Mouse (Mus musculus) forebrain, embryonic 14.5 days (tissue): ENCODE data around the gene Mlip. TPM values are rescaled to one million over a fixed set of nuclear protein-coding genes. Genes with fewer than 3 reads are reported as not detected.

Experiments used
- ATAC-seq: fragments of 200-750 bp; cut with Nextera tagmentation; 2 replicates; pipeline ENCODE4 v1.8.0; 2017; ENCODE audit warnings: mild to moderate bottlenecking, moderate library complexity
- DNase-seq: peaks from one replicate; pipeline ENCODE4 v3.0.0-alpha.2; 2015; ENCODE audit warnings: low spot score
- H3K27ac ChIP-seq: fragments of 300-500 bp; sonication (generic); 2 replicates; pipeline ENCODE4 v1.5.1; 2014; ENCODE audit warnings: low read depth, mild to moderate bottlenecking, control low read depth, low read length, moderate library complexity
- H3K27me3 ChIP-seq: fragments of 300-500 bp; sonication (generic); replicated peaks from 2 replicates; pipeline ENCODE4 v1.6.1; 2014; ENCODE audit warnings: low read length, control low read depth, mixed read lengths; ENCODE audit not compliant: control insufficient read depth, insufficient read depth
- H3K36me3 ChIP-seq: fragments of 300-500 bp; sonication (generic); 2 replicates; pipeline ENCODE4 v1.6.1; 2014; ENCODE audit warnings: low read length, control low read depth; ENCODE audit not compliant: control insufficient read depth, insufficient read depth
- H3K4me1 ChIP-seq: fragments of 300-500 bp; sonication (generic); 2 replicates; pipeline ENCODE4 v1.6.1; 2014; ENCODE audit warnings: antibody characterized with exemption, low read length, control low read depth; ENCODE audit not compliant: control insufficient read depth, insufficient read depth
- H3K4me2 ChIP-seq: fragments of 300-500 bp; sonication (generic); 2 replicates; pipeline ENCODE4 v1.6.1; 2014; ENCODE audit warnings: mild to moderate bottlenecking, control low read depth, low read length
- H3K4me3 ChIP-seq: fragments of 300-500 bp; sonication (generic); 2 replicates; pipeline ENCODE4 v1.5.1; 2014; ENCODE audit warnings: low read depth, low read length, control low read depth
- H3K9ac ChIP-seq: fragments of 300-500 bp; sonication (generic); 2 replicates; pipeline ENCODE4 v1.6.1; 2014; ENCODE audit warnings: mild to moderate bottlenecking, low read length, control low read depth, moderate library complexity
- H3K9me3 ChIP-seq: fragments of 300-500 bp; sonication (generic); replicated peaks from 2 replicates; pipeline ENCODE4 v1.6.1; 2016; ENCODE audit warnings: low read length, control low read depth, mixed read lengths; ENCODE audit not compliant: control insufficient read depth
- WGBS: fragments of 180-500 bp; shearing (Covaris S2); extraction: QIAGEN DNeasy Blood & Tissue Kit; methylation state at CpG from one replicate; pipeline ENCODE4 v1.1.7; 2014; 5-methylcytosine and 5-hydroxymethylcytosine counted together
- polyA plus RNA-seq: library from polyadenylated mRNA; unstranded; fragments of >200 nt; fragmentation: Nextera tagmentation; extraction: Ambion mirVana; gene quantifications from 2 replicates; pipeline ENCODE4 v1.2.1, GENCODE M21; 2014

The Mlip gene
- polyA plus RNA-seq, 1 experiment from 2014 or later: 1.3 TPM

DNA sequence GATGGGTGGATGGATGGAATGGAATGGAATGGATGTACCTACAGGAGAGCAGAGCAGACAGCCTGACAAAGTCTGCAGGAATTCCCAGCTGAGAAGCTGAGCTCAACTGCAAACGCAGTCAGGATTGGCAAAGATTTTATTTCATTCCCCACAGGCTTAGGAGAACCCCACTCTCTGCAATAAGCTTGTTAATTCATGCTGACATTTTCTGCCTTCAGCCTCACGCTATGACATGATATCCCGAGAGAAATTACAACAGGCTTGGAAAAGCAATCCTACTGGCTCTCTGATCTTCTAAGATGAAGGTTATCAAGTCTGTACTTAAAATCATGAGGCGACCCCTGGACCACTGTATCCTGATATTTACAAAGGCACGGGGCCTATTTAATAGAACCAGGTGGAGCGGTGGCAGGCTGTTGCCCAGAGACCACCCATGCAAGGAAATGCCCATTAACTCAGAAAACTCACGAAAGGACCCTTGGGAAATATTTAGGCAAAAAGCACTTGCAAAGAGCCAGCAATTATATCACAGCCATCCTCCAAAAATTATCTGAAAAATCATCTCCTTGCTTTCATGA lies 13.1 kb downstream of the Mlip start:
- peak; percentile 35; the same call in 1 of the 2 replicates for ATAC-seq
- Histone ChIP-seq H3K4me1 (peaks cover 5% of the 10 kb centered on the region), H3K9me3 (no peaks in the 10 kb centered on the region), H3K9ac (peak overlapping the region; percentile 9; the same call in 1 of the 2 replicates), H3K36me3 (no peaks in the 10 kb centered on the region), H3K27ac (0 out of 2 replicates have a peak overlapping the region, but pooled peaks have one; percentile 27), H3K27me3 (no peaks in the 10 kb centered on the region), H3K4me2 (peak overlapping the region; percentile 39), H3K4me3 (no peak overlapping the region)
- peak; percentile 32 for DNase-seq
- 63% methylated on average over 7 of the region's 7 CpGs for WGBS

DNA sequence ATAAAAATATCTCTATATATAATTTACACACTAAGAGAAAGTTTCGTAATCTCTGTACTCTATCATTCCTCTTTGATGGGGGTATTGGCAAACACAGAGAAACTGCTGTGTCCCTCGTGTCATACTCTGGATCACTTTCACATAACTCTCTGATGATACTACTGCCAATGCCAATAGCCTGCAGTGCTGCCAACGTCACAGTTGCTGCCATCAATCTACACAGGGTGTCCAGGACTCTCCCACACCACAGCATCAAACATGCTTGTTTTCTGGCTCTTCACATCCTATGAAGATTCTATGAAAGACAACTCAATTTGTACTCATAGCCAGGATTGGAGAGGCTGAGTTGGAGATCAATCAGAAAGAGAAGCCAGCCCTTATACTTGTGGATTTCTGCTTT lies 17.4 kb downstream of the Mlip start:
- Histone ChIP-seq H3K9ac (no peak overlapping the region), H3K9me3 (no peaks in the 10 kb centered on the region), H3K27ac (no peak overlapping the region), H3K27me3 (no peaks in the 10 kb centered on the region), H3K4me2 (no peak overlapping the region), H3K4me1 (peaks cover 5% of the 10 kb centered on the region), H3K4me3 (no peak overlapping the region), H3K36me3 (no peaks in the 10 kb centered on the region)
- DNase-seq (peak; percentile 33), ATAC-seq (peak; percentile 28; the same call in 1 of the 2 replicates)
- WGBS: 77% methylated on average over 3 of the region's 3 CpGs

DNA sequence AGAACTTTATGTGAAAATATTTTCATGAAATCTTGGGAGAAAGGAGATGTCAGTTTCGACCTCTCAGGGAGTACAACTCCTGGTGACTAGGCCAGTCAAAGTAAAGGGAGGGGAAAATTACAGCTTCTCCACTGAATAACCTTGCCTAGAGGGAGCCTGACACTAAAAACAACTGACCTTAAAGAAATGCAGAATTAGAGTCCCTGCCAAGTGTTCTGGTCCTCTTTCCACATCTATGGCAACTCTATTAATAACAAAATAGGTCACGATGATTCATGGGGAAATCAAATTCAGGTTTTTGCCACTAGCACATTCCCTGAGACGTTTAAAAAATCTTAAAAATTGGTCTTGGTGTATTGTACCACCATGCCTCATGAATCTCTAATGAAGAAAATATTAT lies 34.4 kb downstream of the Mlip start:
- WGBS: 88% methylated on average over 3 of the region's 3 CpGs
- no peak for ATAC-seq
- H3K27me3 ChIP-seq: no peaks in the 10 kb centered on the region
- no peaks in the 10 kb centered on the region for H3K36me3 ChIP-seq
- no peak overlapping the region for H3K4me2 ChIP-seq
- no peak overlapping the region for H3K27ac ChIP-seq
- no peak overlapping the region for H3K9ac ChIP-seq
- no peak overlapping the region for H3K4me3 ChIP-seq
- no peaks in the 10 kb centered on the region for H3K4me1 ChIP-seq
- H3K9me3 ChIP-seq: no peaks in the 10 kb centered on the region
- DNase-seq: no peak

DNA sequence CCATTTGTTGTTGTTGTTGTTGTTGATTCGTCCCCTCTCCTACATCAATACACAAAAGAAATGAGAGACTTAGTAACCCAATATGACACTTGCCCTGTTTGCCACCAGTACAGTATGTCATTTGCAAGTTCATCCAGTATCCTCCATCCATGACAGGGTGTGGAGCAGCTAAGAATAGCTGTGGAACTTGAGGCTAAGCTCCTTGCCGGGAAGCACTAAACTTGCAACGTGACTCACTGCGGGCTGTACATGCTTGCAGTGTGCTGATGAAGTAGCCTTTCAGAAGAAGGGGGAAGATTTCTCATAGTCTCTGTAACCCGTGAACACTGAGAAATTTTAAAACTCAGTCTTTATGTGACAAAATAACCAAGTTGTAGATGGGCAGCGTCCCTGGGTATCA lies 42.2 kb downstream of the Mlip start:
- no peak overlapping the region for H3K9ac ChIP-seq
- H3K36me3 ChIP-seq: no peaks in the 10 kb centered on the region
- WGBS: 87% methylated on average over 6 of the region's 6 CpGs
- no peak overlapping the region for H3K4me3 ChIP-seq
- H3K27ac ChIP-seq: no peak overlapping the region
- H3K9me3 ChIP-seq: no peaks in the 10 kb centered on the region
- DNase-seq (no peak), ATAC-seq (no peak)
- H3K4me2 ChIP-seq: no peak overlapping the region
- H3K27me3 ChIP-seq: no peaks in the 10 kb centered on the region
- H3K4me1 ChIP-seq: no peaks in the 10 kb centered on the region

DNA sequence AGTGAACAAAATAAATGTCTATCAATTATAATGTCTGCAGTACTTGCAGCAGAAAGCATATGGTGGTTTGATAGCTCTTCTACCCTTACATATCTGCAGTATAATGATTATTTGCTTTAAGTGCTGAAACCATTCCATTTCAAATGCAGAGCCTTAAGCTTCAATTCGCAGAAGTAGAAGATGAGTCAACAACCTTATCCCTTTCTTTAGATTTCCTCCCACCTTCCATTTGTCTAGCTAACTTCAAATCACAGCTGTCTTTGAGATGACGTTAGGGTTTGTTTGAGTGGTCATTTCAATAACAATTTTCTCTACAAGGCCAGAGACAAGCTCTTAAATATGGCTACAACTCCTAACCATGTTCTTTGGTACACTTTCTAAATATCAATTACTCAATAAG lies 47.4 kb downstream of the Mlip start:
- Histone ChIP-seq H3K27ac (no peak overlapping the region), H3K4me1 (no peaks in the 10 kb centered on the region), H3K4me2 (no peak overlapping the region), H3K27me3 (no peaks in the 10 kb centered on the region), H3K9me3 (no peaks in the 10 kb centered on the region), H3K36me3 (no peaks in the 10 kb centered on the region), H3K4me3 (no peak overlapping the region), H3K9ac (no peak overlapping the region)
- no peak for ATAC-seq
- no peak for DNase-seq
- 88% methylated on average over 2 of the region's 2 CpGs for WGBS

DNA sequence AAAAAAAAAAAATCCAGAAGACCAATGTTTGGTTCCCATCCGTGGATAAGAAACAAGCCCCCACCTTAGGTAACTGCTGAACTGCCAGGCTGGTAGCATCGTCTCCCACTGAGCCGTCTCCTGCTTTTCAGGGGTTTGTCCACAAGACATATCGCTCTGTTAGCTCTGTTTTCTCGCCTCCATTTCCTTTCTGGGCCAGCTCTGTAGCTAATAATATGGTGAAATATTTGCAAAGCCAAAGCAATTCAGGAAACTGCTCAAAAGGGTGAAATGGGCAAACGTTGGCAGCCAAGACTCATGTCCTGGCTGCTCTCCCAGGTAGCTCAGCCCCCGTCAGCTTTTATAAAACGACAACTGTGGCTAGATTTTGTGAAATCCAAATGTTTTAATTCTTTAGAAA lies 50.4 kb downstream of the Mlip start:
- 75% methylated on average over 8 of the region's 8 CpGs for WGBS
- no peak overlapping the region for H3K27ac ChIP-seq
- no peak overlapping the region for H3K9ac ChIP-seq
- no peak overlapping the region for H3K4me3 ChIP-seq
- H3K9me3 ChIP-seq: no peaks in the 10 kb centered on the region; the same call in 1 of the 2 replicates
- ATAC-seq (no peak), DNase-seq (peak; percentile 11)
- H3K36me3 ChIP-seq: no peaks in the 10 kb centered on the region
- H3K4me1 ChIP-seq: no peaks in the 10 kb centered on the region
- H3K27me3 ChIP-seq: no peaks in the 10 kb centered on the region
- no peak overlapping the region for H3K4me2 ChIP-seq

DNA sequence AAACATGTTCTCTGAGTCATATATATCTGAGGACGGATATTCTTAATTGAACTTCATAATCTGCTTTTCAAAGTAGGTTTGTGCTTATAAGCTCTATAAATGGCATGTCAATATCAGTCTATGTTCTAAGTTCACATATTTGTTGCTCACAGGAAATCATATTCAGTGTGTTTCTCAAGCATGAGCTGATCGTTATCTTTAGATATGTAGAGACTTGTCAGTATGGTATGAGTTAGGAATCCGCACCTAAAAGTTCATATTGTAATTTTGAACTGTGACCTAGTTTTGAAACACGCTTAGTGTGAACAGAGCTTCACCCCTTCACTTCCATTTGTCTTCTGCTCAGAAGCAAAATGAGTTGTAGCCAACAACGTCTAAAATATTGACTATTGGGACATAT lies 64.8 kb downstream of the Mlip start:
- Histone ChIP-seq H3K4me3 (no peak overlapping the region), H3K9ac (no peak overlapping the region), H3K36me3 (no peaks in the 10 kb centered on the region), H3K27me3 (no peaks in the 10 kb centered on the region), H3K4me1 (no peaks in the 10 kb centered on the region), H3K27ac (no peak overlapping the region), H3K4me2 (no peak overlapping the region), H3K9me3 (no peaks in the 10 kb centered on the region)
- ATAC-seq (no peak), DNase-seq (no peak)
- 93% methylated on average over 5 of the region's 5 CpGs for WGBS

DNA sequence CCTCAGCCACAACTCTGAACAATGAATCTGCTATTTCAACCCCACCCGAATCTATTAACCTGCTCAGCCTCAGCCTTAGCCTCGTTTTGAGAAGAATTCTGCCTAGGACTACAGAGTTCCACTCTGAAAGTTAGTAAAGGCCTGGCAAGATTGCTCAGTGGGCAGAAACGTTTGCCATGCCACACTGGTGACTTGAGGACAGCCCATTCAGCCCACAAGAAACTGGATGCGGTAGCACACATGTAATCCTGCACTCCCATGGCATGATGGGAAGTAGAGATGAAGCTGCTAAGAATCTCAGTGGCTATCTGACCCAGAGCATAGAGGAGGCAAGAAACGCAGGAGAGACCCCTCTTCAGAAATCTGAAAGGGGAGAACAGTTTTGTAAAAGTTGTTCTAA lies 73.4 kb downstream of the Mlip start:
- 66% methylated on average over 5 of the region's 5 CpGs for WGBS
- Histone ChIP-seq H3K27ac (no peak overlapping the region), H3K4me3 (no peak overlapping the region), H3K27me3 (no peaks in the 10 kb centered on the region), H3K9ac (no peak overlapping the region), H3K4me2 (no peak overlapping the region), H3K9me3 (no peaks in the 10 kb centered on the region), H3K36me3 (no peaks in the 10 kb centered on the region), H3K4me1 (peaks cover 16% of the 10 kb centered on the region; the same call in 1 of the 2 replicates)
- DNase-seq (no peak), ATAC-seq (no peak)

DNA sequence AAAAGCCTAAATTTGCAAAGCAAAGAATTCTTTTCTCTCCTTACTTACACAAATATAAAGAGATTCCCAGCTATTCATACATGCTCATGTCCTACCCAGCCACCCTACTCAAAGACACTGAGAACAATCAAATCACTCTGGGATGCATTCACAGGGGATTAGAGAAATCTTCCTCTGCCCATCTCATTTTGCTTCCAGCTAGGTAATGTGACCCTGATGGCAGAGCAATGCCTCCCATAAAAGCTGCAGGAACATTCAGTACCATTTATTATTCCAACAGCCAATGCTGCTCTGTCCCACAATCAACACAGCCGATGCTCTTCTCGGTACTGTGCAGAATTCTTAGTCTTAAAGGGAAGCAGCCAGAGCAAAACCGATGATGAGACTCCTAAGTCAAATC lies 74.7 kb downstream of the Mlip start:
- 16% methylated on average over 3 of the region's 3 CpGs for WGBS
- Histone ChIP-seq H3K4me1 (peaks cover 16% of the 10 kb centered on the region; the same call in 1 of the 2 replicates), H3K9ac (no peak overlapping the region), H3K4me3 (no peak overlapping the region), H3K27ac (no peak overlapping the region), H3K9me3 (no peaks in the 10 kb centered on the region), H3K4me2 (no peak overlapping the region), H3K27me3 (no peaks in the 10 kb centered on the region), H3K36me3 (no peaks in the 10 kb centered on the region)
- DNase-seq (no peak), ATAC-seq (no peak)
